In genomic region chr13:72634752-72635315, GRCm38 (mm10) we compare ENCODE assay signal across 18 mouse cellular contexts. TPM values are rescaled to one million over a fixed set of nuclear protein-coding genes. Genes with fewer than 3 reads are reported as not detected.
DNase-seq lines count a peak whose midpoint lies in the region; ATAC-seq and TF ChIP-seq lines count a peak whose summit lies in the region.
"Had no signal": no experiment of that assay in that cellular context is flagged by ENCODE, and none has a peak within 500 bp of the region (broad histone marks: within the 10 kb centered on the region; RNA-seq: fewer than 3 reads in every experiment).

No protein-coding gene starts in this region.

- peak overlapping the region; percentile 34 for H3K4me2 ChIP-seq in lung, embryonic 15.5 days
- no peak overlapping the region for H3K4me2 ChIP-seq in embryonic facial prominence, embryonic 15.5 days (replicated peaks)
- H3K4me2 ChIP-seq in hindbrain, postnatal 0 days (ENCODE audit: low read depth, low read length), result peak overlapping the region; percentile 65
- H3K4me2 ChIP-seq in neural tube, embryonic 12.5 days (replicated peaks), result peak overlapping the region; percentile 41
- H3K4me2 ChIP-seq in intestine, embryonic 16.5 days (ENCODE audit: low read depth, low read length), result no peak overlapping the region
- H3K4me2 ChIP-seq: limb, embryonic 13.5 days had no signal

- no peak overlapping the region for H3K9ac ChIP-seq in lung, embryonic 15.5 days
- H3K9ac ChIP-seq in embryonic facial prominence, embryonic 15.5 days, result no peak overlapping the region
- H3K9ac ChIP-seq in hindbrain, postnatal 0 days (replicated peaks; ENCODE audit: low read length), result peak overlapping the region; percentile 13; the same call in 1 of the 2 replicates
- no peak overlapping the region for H3K9ac ChIP-seq in neural tube, embryonic 12.5 days
- no peak overlapping the region for H3K9ac ChIP-seq in intestine, embryonic 16.5 days (ENCODE audit: low read depth, low read length)
- H3K9ac ChIP-seq: limb, embryonic 13.5 days; liver, postnatal 0 days had no signal

- no peaks in the 10 kb centered on the region for H3K36me3 ChIP-seq in lung, embryonic 15.5 days
- no peaks in the 10 kb centered on the region for H3K36me3 ChIP-seq in embryonic facial prominence, embryonic 15.5 days
- H3K36me3 ChIP-seq in hindbrain, postnatal 0 days (ENCODE audit: insufficient read depth, low read length), result no peaks in the 10 kb centered on the region
- H3K36me3 ChIP-seq in neural tube, embryonic 12.5 days, result peaks cover 2% of the 10 kb centered on the region; the same call in 1 of the 2 replicates
- no peaks in the 10 kb centered on the region for H3K36me3 ChIP-seq in intestine, embryonic 16.5 days (ENCODE audit: control insufficient read depth, insufficient read depth, low read length)
- H3K36me3 ChIP-seq: limb, embryonic 13.5 days had no signal

- no peak for DNase-seq in lung, postnatal 4 days
- no peak for DNase-seq in hindbrain, postnatal 0 days (ENCODE audit: low spot score)
- DNase-seq in layer of hippocampus, adult 18-20 months (ENCODE audit: low spot score in 2 of 2), result no peak
- DNase-seq: adrenal gland, postnatal 36 days; heart, postnatal 36 days; kidney, adult 18-20 months; kidney, postnatal 4 days; liver, postnatal 0 days; right cerebral cortex, postnatal 14 days; thymus, adult 2 months had no signal

- TF ChIP-seq CTCF in hindbrain, postnatal 0 days (IDR thresholded peaks at IDR 0.05; ENCODE audit: low read depth), result no peak

- H3K27ac ChIP-seq in lung, embryonic 15.5 days, result peak overlapping the region; percentile 76; the same call in 1 of the 2 replicates
- H3K27ac ChIP-seq in embryonic facial prominence, embryonic 15.5 days (replicated peaks), result 0 out of 2 replicates have a peak overlapping the region, but pooled peaks have one; percentile 17
- peak overlapping the region; percentile 60 for H3K27ac ChIP-seq in hindbrain, postnatal 0 days
- H3K27ac ChIP-seq in neural tube, embryonic 12.5 days, result no peak overlapping the region
- no peak overlapping the region for H3K27ac ChIP-seq in intestine, embryonic 16.5 days (ENCODE audit: low read length)
- H3K27ac ChIP-seq: limb, embryonic 13.5 days had no signal

- H3K27me3 ChIP-seq in lung, embryonic 15.5 days, result peaks cover 93% of the 10 kb centered on the region
- H3K27me3 ChIP-seq in embryonic facial prominence, embryonic 15.5 days, result peaks cover 91% of the 10 kb centered on the region
- H3K27me3 ChIP-seq in hindbrain, postnatal 0 days (ENCODE audit: insufficient read depth, low read length), result peaks cover 14% of the 10 kb centered on the region; the same call in 1 of the 2 replicates
- H3K27me3 ChIP-seq in neural tube, embryonic 12.5 days (replicated peaks), result peaks cover 71% of the 10 kb centered on the region
- H3K27me3 ChIP-seq in intestine, embryonic 16.5 days (replicated peaks; ENCODE audit: control insufficient read depth, insufficient read depth, low read length), result peaks cover 87% of the 10 kb centered on the region

- H3K4me3 ChIP-seq in lung, embryonic 15.5 days, result peak overlapping the region; percentile 2; the same call in 1 of the 2 replicates
- no peak overlapping the region for H3K4me3 ChIP-seq in embryonic facial prominence, embryonic 15.5 days (replicated peaks)
- H3K4me3 ChIP-seq in hindbrain, postnatal 0 days (ENCODE audit: low read length), result peak overlapping the region; percentile 3; the same call in 1 of the 2 replicates
- no peak overlapping the region for H3K4me3 ChIP-seq in neural tube, embryonic 12.5 days
- no peak overlapping the region for H3K4me3 ChIP-seq in intestine, embryonic 16.5 days (ENCODE audit: low read length)
- H3K4me3 ChIP-seq: limb, embryonic 13.5 days had no signal

- 7% methylated on average over 7 of the region's 7 CpGs for WGBS in lung, embryonic 15.5 days
- 27% methylated on average over 7 of the region's 7 CpGs for WGBS in embryonic facial prominence, embryonic 15.5 days
- WGBS in hindbrain, postnatal 0 days, result 28% methylated on average over 7 of the region's 7 CpGs
- WGBS in neural tube, embryonic 12.5 days, result 7% methylated on average over 7 of the region's 7 CpGs
- 25% methylated on average over 7 of the region's 7 CpGs for WGBS in intestine, embryonic 16.5 days

- H3K9me3 ChIP-seq in lung, embryonic 15.5 days, result no peaks in the 10 kb centered on the region
- H3K9me3 ChIP-seq in embryonic facial prominence, embryonic 15.5 days (replicated peaks), result no peaks in the 10 kb centered on the region
- H3K9me3 ChIP-seq in hindbrain, postnatal 0 days (ENCODE audit: low read length), result no peaks in the 10 kb centered on the region
- H3K9me3 ChIP-seq in neural tube, embryonic 12.5 days, result no peaks in the 10 kb centered on the region
- H3K9me3 ChIP-seq in intestine, embryonic 16.5 days (ENCODE audit: control insufficient read depth, low read length), result no peaks in the 10 kb centered on the region
- H3K9me3 ChIP-seq: limb, embryonic 13.5 days had no signal

- H3K4me1 ChIP-seq in lung, embryonic 15.5 days, result peaks cover 15% of the 10 kb centered on the region
- peaks cover 28% of the 10 kb centered on the region for H3K4me1 ChIP-seq in embryonic facial prominence, embryonic 15.5 days
- peaks cover 7% of the 10 kb centered on the region; the same call in 1 of the 2 replicates for H3K4me1 ChIP-seq in hindbrain, postnatal 0 days (ENCODE audit: insufficient read depth, low read length)
- H3K4me1 ChIP-seq in neural tube, embryonic 12.5 days, result peaks cover 62% of the 10 kb centered on the region
- peaks cover 6% of the 10 kb centered on the region; the same call in 1 of the 2 replicates for H3K4me1 ChIP-seq in intestine, embryonic 16.5 days (ENCODE audit: control insufficient read depth, insufficient read depth, low read length)

- ATAC-seq in lung, embryonic 15.5 days (ENCODE audit: borderline replicate concordance, extremely low read depth, low FRiP score, low TSS enrichment), result no peak
- no peak for ATAC-seq in embryonic facial prominence, embryonic 15.5 days (ENCODE audit: insufficient number of reproducible peaks, low FRiP score, low TSS enrichment, low read depth)
- ATAC-seq in hindbrain, postnatal 0 days, result no peak
- ATAC-seq in neural tube, embryonic 12.5 days (ENCODE audit: low FRiP score, low read depth), result no peak
- ATAC-seq in intestine, embryonic 16.5 days, result no peak
- ATAC-seq: CD4-positive, CD25-positive, alpha-beta regulatory T cell, adult 4 months; liver, postnatal 0 days had no signal

RNA-seq across cellular contexts. Expression of gene Irx2, which starts 6.2 kb away (rescaled TPM):
- 31.7 and 33.5 TPM in 2 replicates for polyA plus RNA-seq in lung, embryonic 15.5 days (2015; fragmentation: Nextera tagmentation; extraction: Ambion mirVana)
- 35.2 and 37.1 TPM in 2 replicates for polyA plus RNA-seq in embryonic facial prominence, embryonic 15.5 days (2015; fragmentation: Nextera tagmentation; extraction: Ambion mirVana)
- 46.9 and 48.7 TPM in 2 replicates for total RNA-seq in hindbrain, postnatal 0 days (2014; rRNA removed)
- 23.6 and 24.9 TPM in 2 replicates for polyA plus RNA-seq in hindbrain, postnatal 0 days (2015; fragmentation: Nextera tagmentation; extraction: Ambion mirVana)
- 30.4 and 32.2 TPM in 2 replicates for polyA plus RNA-seq in neural tube, embryonic 12.5 days (2016; fragmentation: Nextera tagmentation; extraction: Ambion mirVana)
- not detected in 2 replicates for polyA plus RNA-seq in intestine, embryonic 16.5 days (2015; fragmentation: Nextera tagmentation; extraction: Ambion mirVana)
- under 1 TPM in 1 of 2 experiments, not detected in 1; 0.32 TPM for total RNA-seq in layer of hippocampus, adult 18-20 months (2021)
- total RNA-seq: granulocyte monocyte progenitor cell, adult 5-6 weeks; monocyte, adult 5-6 weeks had no signal
- polyA plus RNA-seq: CD4-positive, CD25-positive, alpha-beta regulatory T cell, adult 4 months; liver, postnatal 0 days had no signal

Comparison
In these comparisons a context has a peak if more than half of its experiments do, and no peak if none do; other contexts are left out.
1. H3K27ac ChIP-seq: peak in lung, embryonic 15.5 days (single experiment), embryonic facial prominence, embryonic 15.5 days (single experiment) and hindbrain, postnatal 0 days (single experiment); none in neural tube, embryonic 12.5 days (single experiment) and intestine, embryonic 16.5 days (single experiment).
2. H3K4me2 ChIP-seq: peak in lung, embryonic 15.5 days (single experiment), hindbrain, postnatal 0 days (single experiment) and neural tube, embryonic 12.5 days (single experiment); none in embryonic facial prominence, embryonic 15.5 days (single experiment) and intestine, embryonic 16.5 days (single experiment).
3. H3K4me3 ChIP-seq: peak in lung, embryonic 15.5 days (single experiment) and hindbrain, postnatal 0 days (single experiment); none in embryonic facial prominence, embryonic 15.5 days (single experiment), neural tube, embryonic 12.5 days (single experiment) and intestine, embryonic 16.5 days (single experiment).
4. RNA of gene Irx2, which starts 6.2 kb away (polyA plus RNA-seq): 35.2 to 37.1 TPM in embryonic facial prominence, embryonic 15.5 days, 31.7 to 33.5 TPM in lung, embryonic 15.5 days, 30.4 to 32.2 TPM in neural tube, embryonic 12.5 days and 23.6 to 24.9 TPM in hindbrain, postnatal 0 days; not detected in intestine, embryonic 16.5 days; every median in the first group is over 10 times any median in the second.